Mouse (Mus musculus) CD8-positive naive resting alpha-beta T cell, adult 57 days (primary cell): ENCODE data around the gene Supt4a. TPM values are rescaled to one million over a fixed set of nuclear protein-coding genes. Genes with fewer than 3 reads are reported as not detected.

Experiments
- total RNA-seq: library from RNA; stranded (reverse); gene quantifications from one replicate; pipeline ENCODE4 v1.2.4, GENCODE M21; 2023

The Supt4a gene
- total RNA-seq = 135 TPM

GRCm38 (mm10) chr11:87737175-87737740 lies at the start of gene Supt4a:
TSS of gene Supt4a (plus strand) at chr11:87737552.

DNA sequence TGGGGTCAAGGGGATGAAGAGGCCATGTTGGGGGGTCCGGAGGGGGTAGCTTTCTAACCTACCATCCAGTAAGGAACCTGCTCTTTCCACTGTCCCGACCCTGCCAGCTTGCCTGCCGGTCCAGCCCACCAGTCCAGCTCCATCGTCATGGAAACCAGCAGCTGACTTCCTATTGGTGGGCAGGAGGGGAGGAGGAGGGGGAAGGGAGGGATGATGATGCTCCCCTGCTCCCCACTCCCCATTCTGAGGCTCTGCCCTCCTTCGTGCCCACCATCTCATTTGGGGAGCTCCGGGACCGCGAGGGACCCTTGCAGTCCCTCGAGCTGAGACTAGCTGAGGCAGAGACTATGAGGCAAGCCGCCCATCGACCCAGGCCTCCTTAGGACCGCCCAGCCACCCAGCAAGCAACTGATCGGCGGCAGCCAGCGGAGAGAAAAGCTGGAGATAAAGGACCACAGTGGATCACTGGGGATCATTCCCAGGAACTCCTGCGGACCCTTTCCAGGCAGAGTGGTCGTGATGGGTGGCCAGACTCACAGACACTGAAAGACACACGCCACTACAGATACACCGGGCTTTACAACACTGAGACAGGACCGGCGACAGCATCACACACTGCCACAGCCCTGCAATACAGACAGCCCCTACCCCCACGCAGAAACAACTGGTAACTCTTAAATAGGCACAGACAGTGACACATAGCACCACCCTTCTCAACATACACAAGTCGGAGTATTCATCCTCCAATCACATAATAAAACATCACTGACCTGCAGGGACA lies 23.1 kb downstream of the Supt4a start, which contains the start of gene Tspoap1:
TSS of gene Tspoap1 (plus strand) at position 241 of the 781 bp plus-strand sequence.

Other genes with a start within 250 kb of the Supt4a start
- not detected for gene Gm11492, start 170.9 kb upstream of the Supt4a start, total RNA-seq
- gene Sept4, start 168.6 kb upstream of the Supt4a start, total RNA-seq = 2.9 TPM
- 21.9 TPM for gene Mtmr4, start 145.4 kb upstream of the Supt4a start, total RNA-seq
- 0.15 TPM for gene Hsf5, start 120.4 kb upstream of the Supt4a start, total RNA-seq
- 2.1 TPM for gene Rnf43, start 74.8 kb upstream of the Supt4a start, total RNA-seq
- gene Tspoap1, start 23.0 kb downstream of the Supt4a start, total RNA-seq = 5.5 TPM
- 0.80 TPM for gene Mpo, start 56.0 kb downstream of the Supt4a start, total RNA-seq
- gene Lpo, start 90.7 kb downstream of the Supt4a start, total RNA-seq = not detected
- 11.3 TPM for gene Mks1, start 115.7 kb downstream of the Supt4a start, total RNA-seq
- gene Epx, start 138.0 kb downstream of the Supt4a start, total RNA-seq = not detected
- not detected for gene Olfr462, start 154.7 kb downstream of the Supt4a start, total RNA-seq
- not detected for gene Olfr463, start 159.8 kb downstream of the Supt4a start, total RNA-seq
- not detected for gene Olfr464, start 183.4 kb downstream of the Supt4a start, total RNA-seq
- gene Dynll2, start 250.0 kb downstream of the Supt4a start, total RNA-seq = 11.6 TPM